Mouse (Mus musculus) heart, embryonic 16.5 days (tissue): ENCODE measurements around the gene Cyp2u1. TPM values are rescaled to one million over a fixed set of nuclear protein-coding genes. Genes with fewer than 3 reads are reported as not detected.

Experiments used
- ATAC-seq: fragments of 200-750 bp; cut with Nextera tagmentation; replicated peaks from 2 replicates; pipeline ENCODE4 v1.8.0; 2017; ENCODE audit warnings: moderate number of reproducible peaks; ENCODE audit not compliant: insufficient read depth, low FRiP score; ENCODE audit errors: extremely low read depth
- H3K27ac ChIP-seq: fragments of 300-500 bp; sonication (generic); 2 replicates; pipeline ENCODE4 v1.5.1; 2014; ENCODE audit warnings: mild to moderate bottlenecking, low read length, control low read depth, moderate library complexity
- H3K27me3 ChIP-seq: fragments of 300-500 bp; sonication (generic); 2 replicates; pipeline ENCODE4 v1.6.1; 2014; ENCODE audit warnings: low read length, mixed read lengths; ENCODE audit not compliant: control insufficient read depth, insufficient read depth
- H3K36me3 ChIP-seq: fragments of 300-500 bp; sonication (generic); 2 replicates; pipeline ENCODE4 v1.6.1; 2014; ENCODE audit not compliant: control insufficient read depth, insufficient read depth
- H3K4me1 ChIP-seq: fragments of 300-500 bp; sonication (generic); 2 replicates; pipeline ENCODE4 v1.6.1; 2014; ENCODE audit warnings: low read length, mixed read lengths; ENCODE audit not compliant: control insufficient read depth, insufficient read depth
- H3K4me2 ChIP-seq: fragments of 300-500 bp; sonication (generic); 2 replicates; pipeline ENCODE4 v1.6.1; 2014; ENCODE audit warnings: low read depth, mild to moderate bottlenecking, control low read depth, low read length
- H3K4me3 ChIP-seq: fragments of 300-500 bp; sonication (generic); 2 replicates; pipeline ENCODE4 v1.5.1; 2014; ENCODE audit warnings: mild to moderate bottlenecking, control low read depth, low read length
- H3K9ac ChIP-seq: fragments of 300-500 bp; sonication (generic); 2 replicates; pipeline ENCODE4 v1.6.1; 2014; ENCODE audit warnings: low read length, control low read depth
- H3K9me3 ChIP-seq: fragments of 300-500 bp; sonication (generic); replicated peaks from 2 replicates; pipeline ENCODE4 v1.6.1; 2016; ENCODE audit warnings: low read length; ENCODE audit not compliant: control insufficient read depth
- WGBS: fragments of 180-500 bp; shearing (Covaris S2); extraction: QIAGEN DNeasy Blood & Tissue Kit; methylation state at CpG from one replicate; pipeline ENCODE4 v1.1.7; 2014; 5-methylcytosine and 5-hydroxymethylcytosine counted together
- polyA plus RNA-seq: library from polyadenylated mRNA; unstranded; fragments of >200 nt; fragmentation: Nextera tagmentation; extraction: Ambion mirVana; gene quantifications from 2 replicates; pipeline ENCODE4 v1.2.1, GENCODE M21; 2015

The Cyp2u1 gene
- polyA plus RNA-seq, 1 experiment from 2014 or later: 14.0 TPM

DNA sequence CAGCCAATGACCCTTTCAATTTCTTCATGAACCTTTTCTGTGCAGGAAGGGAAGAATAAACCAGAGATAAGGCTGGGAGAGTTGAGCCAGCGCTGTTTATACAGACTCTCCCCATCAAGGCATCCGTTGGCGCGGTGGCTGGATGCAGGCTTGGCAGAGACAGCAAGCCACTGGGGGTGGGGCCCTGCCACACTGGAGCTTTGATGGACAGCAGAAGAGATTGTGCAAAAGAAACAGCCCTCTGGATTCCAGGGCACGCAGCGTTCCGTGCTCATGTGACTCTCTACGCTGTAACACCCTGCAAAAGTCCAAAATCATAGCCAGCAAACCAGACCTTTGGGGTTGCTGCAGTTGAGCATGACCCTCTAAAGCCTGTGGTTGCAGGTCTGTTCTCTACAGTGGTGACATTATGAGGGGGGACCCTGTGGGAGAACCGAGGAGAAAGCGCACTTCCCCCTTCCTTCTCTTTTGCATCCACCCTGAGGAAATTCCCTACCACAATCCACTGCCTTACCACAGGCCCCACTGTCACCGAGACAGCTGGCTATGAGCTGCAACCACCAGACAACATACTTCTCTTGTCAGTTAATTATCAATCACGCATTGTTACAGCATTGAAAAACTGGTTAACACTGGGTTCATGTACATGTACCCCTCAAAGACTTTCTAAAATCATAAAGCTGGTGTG, 7.4 kb downstream of the Cyp2u1 start:
- WGBS: 36% methylated on average over 12 of the region's 12 CpGs
- Histone ChIP-seq H3K9ac (no peak overlapping the region), H3K36me3 (peaks cover 4% of the 10 kb centered on the region; the same call in 1 of the 2 replicates), H3K4me2 (peak overlapping the region; percentile 33), H3K27me3 (no peaks in the 10 kb centered on the region), H3K27ac (peak overlapping the region; percentile 44; the same call in 1 of the 2 replicates), H3K4me1 (peaks cover 7% of the 10 kb centered on the region), H3K4me3 (no peak overlapping the region), H3K9me3 (0 out of 2 replicates have a peak, but pooled peaks cover 2% of the 10 kb centered on the region)
- ATAC-seq: peak; percentile 68

DNA sequence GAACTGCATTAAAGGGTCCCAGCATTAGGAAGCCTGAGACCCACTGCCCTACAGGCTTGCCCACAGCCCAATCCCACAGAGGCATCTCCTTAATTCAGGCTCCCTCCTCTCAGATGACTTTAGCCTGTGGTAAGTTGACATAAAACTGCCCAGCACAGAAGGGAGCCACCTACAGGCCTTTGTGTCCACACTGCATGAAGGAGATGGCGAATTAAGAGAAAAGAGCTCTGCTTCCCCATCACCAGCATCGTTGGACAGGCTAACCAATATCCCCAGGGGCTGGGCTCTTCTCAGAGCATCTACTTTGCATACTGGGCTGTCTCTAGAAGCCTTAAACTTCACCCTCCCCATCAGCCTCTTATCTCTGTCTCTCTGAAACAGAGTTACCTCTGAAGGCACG, 8.5 kb downstream of the Cyp2u1 start:
- Histone ChIP-seq H3K27ac (no peak overlapping the region), H3K4me3 (no peak overlapping the region), H3K4me1 (peaks cover 7% of the 10 kb centered on the region), H3K4me2 (no peak overlapping the region), H3K9me3 (0 out of 2 replicates have a peak, but pooled peaks cover 2% of the 10 kb centered on the region), H3K36me3 (peaks cover 6% of the 10 kb centered on the region; the same call in 1 of the 2 replicates), H3K27me3 (no peaks in the 10 kb centered on the region), H3K9ac (no peak overlapping the region)
- 40% methylated on average over 3 of the region's 3 CpGs for WGBS
- no peak for ATAC-seq

DNA sequence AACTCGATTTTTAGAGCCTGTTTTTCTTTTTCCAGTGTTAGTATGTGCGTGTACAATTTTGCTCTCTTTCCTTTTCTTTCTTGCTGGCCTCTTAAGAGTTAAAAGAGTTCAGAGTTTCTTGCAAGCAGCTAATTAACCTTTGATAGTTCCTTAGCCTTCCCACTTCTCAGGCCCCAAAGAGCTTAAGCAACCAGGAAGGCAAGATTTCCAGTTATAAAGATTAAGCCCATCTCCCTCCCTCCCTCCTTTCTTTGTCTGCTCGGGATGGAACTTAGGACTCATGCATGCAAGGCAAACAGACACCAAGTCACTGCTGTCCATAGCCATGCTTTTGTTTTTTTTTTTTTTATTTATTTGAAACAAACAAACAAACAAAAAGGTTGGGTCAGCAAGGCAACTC, 10.1 kb downstream of the Cyp2u1 start:
- 88% methylated on average over 3 of the region's 3 CpGs for WGBS
- 0 out of 2 replicates have a peak, but pooled peaks cover 2% of the 10 kb centered on the region for H3K9me3 ChIP-seq
- no peak overlapping the region for H3K4me3 ChIP-seq
- H3K4me1 ChIP-seq: peaks cover 7% of the 10 kb centered on the region
- no peak overlapping the region for H3K4me2 ChIP-seq
- peaks cover 6% of the 10 kb centered on the region; the same call in 1 of the 2 replicates for H3K36me3 ChIP-seq
- H3K27me3 ChIP-seq: no peaks in the 10 kb centered on the region
- H3K9ac ChIP-seq: no peak overlapping the region
- no peak for ATAC-seq
- H3K27ac ChIP-seq: no peak overlapping the region

GRCm38 (mm10) chr3:131292349-131292748, 10.7 kb downstream of the Cyp2u1 start:
- 79% methylated on average over 2 of the region's 2 CpGs for WGBS
- peaks cover 7% of the 10 kb centered on the region for H3K4me1 ChIP-seq
- H3K27me3 ChIP-seq: no peaks in the 10 kb centered on the region
- ATAC-seq: no peak
- no peak overlapping the region for H3K4me2 ChIP-seq
- no peak overlapping the region for H3K9ac ChIP-seq
- 0 out of 2 replicates have a peak, but pooled peaks cover 2% of the 10 kb centered on the region for H3K9me3 ChIP-seq
- H3K27ac ChIP-seq: no peak overlapping the region
- H3K4me3 ChIP-seq: no peak overlapping the region
- peaks cover 6% of the 10 kb centered on the region; the same call in 1 of the 2 replicates for H3K36me3 ChIP-seq

- Histone ChIP-seq H3K9me3 (0 out of 2 replicates have a peak, but pooled peaks cover 2% of the 10 kb centered on the region), H3K27me3 (no peaks in the 10 kb centered on the region), H3K4me2 (no peak overlapping the region), H3K27ac (no peak overlapping the region), H3K9ac (no peak overlapping the region), H3K4me1 (peaks cover 7% of the 10 kb centered on the region), H3K4me3 (no peak overlapping the region), H3K36me3 (peaks cover 6% of the 10 kb centered on the region; the same call in 1 of the 2 replicates)
- WGBS: 87% methylated on average over 4 of the region's 4 CpGs
- no peak for ATAC-seq
Measured at GRCm38 (mm10) chr3:131291890-131292289, 11.1 kb downstream of the Cyp2u1 start.

DNA sequence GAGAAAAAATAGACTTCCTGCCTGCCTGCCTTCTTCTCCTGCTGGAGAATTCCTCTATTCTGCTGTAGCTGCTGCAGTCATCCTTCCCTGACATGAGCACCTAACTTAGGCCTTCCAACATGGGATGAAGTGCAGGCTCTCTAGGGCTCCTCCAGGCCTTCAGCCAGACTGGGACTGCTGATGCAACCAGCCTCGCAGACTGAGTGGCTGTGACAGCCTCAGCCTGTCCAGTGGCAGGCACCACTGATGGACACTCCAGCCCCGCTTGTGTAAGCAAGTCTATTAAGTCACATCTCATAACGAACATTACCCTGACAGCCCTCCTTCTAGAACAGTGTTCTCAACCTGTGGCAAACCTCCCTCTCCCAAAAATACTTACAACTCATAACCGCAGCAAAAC, 28.9 kb downstream of the Cyp2u1 start:
- H3K36me3 ChIP-seq: no peaks in the 10 kb centered on the region
- H3K4me2 ChIP-seq: no peak overlapping the region
- no peak for ATAC-seq
- 75% methylated on average over 4 of the region's 4 CpGs for WGBS
- H3K4me1 ChIP-seq: peaks cover 20% of the 10 kb centered on the region
- H3K27ac ChIP-seq: no peak overlapping the region
- no peak overlapping the region for H3K4me3 ChIP-seq
- no peak overlapping the region for H3K9ac ChIP-seq
- H3K27me3 ChIP-seq: no peaks in the 10 kb centered on the region
- H3K9me3 ChIP-seq: no peaks in the 10 kb centered on the region

- no peaks in the 10 kb centered on the region for H3K36me3 ChIP-seq
- H3K27ac ChIP-seq: peak overlapping the region; percentile 28
- no peak; the same call in none of the 2 replicates for ATAC-seq
- no peaks in the 10 kb centered on the region for H3K27me3 ChIP-seq
- 28% methylated on average over 10 of the region's 10 CpGs for WGBS
- no peaks in the 10 kb centered on the region for H3K9me3 ChIP-seq
- H3K4me1 ChIP-seq: peaks cover 21% of the 10 kb centered on the region
- H3K9ac ChIP-seq: peak overlapping the region; percentile 45
- peak overlapping the region; percentile 79 for H3K4me3 ChIP-seq
- peak overlapping the region; percentile 67 for H3K4me2 ChIP-seq
Measured at GRCm38 (mm10) chr3:131272374-131273100, 30.5 kb downstream of the Cyp2u1 start.

GRCm38 (mm10) chr3:131271559-131272373, 31.3 kb downstream of the Cyp2u1 start, which contains the start of gene Hadh:
TSS of gene Hadh (minus strand) at chr3:131272101.
- Histone ChIP-seq H3K4me3 (peak within 1 kb of the TSS; percentile 79), H3K4me1 (peaks cover 29% of the 10 kb centered on the region), H3K27ac (peak within 1 kb of the TSS; percentile 91), H3K36me3 (0 out of 2 replicates have a peak, but pooled peaks cover 6% of the 10 kb centered on the region), H3K9me3 (no peaks in the 10 kb centered on the region), H3K9ac (peak within 1 kb of the TSS; percentile 84), H3K27me3 (no peaks in the 10 kb centered on the region), H3K4me2 (peak within 1 kb of the TSS; percentile 67)
- ATAC-seq: peak; percentile 92
- under 1% methylated on average over 54 of the region's 54 CpGs for WGBS
